Mouse (Mus musculus) cerebellum, adult 2 months (tissue): ENCODE measurements at regions not wholly inside any gene's neighbourhood (a gene's known extent, or its start where the extent isn't known, plus 50 kb on each side); places are given as distances from the start of the nearest gene placed in this dataset.

Experiments used
- DNase-seq, 2 experiments: peaks; one replicate each; pipeline ENCODE4 v3.0.0; 2021
- H3K27ac ChIP-seq: fragments of 200-500 bp; 2 replicates; pipeline ENCODE4 v1.5.1; 2012; ENCODE audit warnings: low read length, control low read depth, inconsistent platforms; ENCODE audit not compliant: insufficient read depth
- H3K27me3 ChIP-seq: fragments of 200-500 bp; 2 replicates; pipeline ENCODE4 v1.6.1; 2012; ENCODE audit warnings: inconsistent platforms, mild to moderate bottlenecking, low read length, moderate library complexity; ENCODE audit not compliant: control insufficient read depth, insufficient read depth
- H3K4me1 ChIP-seq: fragments of 200-500 bp; 2 replicates; pipeline ENCODE4 v1.6.1; 2011; ENCODE audit warnings: low read length; ENCODE audit not compliant: control insufficient read depth, insufficient read depth
- H3K4me3 ChIP-seq: fragments of 200-500 bp; replicated peaks from 2 replicates; pipeline ENCODE3; 2011; ENCODE audit warnings: mild to moderate bottlenecking, low read depth, low read length, control low read depth; ENCODE audit not compliant: insufficient read depth
- CTCF ChIP-seq: fragments of 200-500 bp; IDR thresholded peaks from 2 replicates; pipeline ENCODE4 v1.5.1; 2011; ENCODE audit warnings: low read depth, mild to moderate bottlenecking, control low read depth, low read length, moderate library complexity, borderline replicate concordance; ENCODE audit not compliant: insufficient read depth
- POLR2A ChIP-seq: fragments of 200-500 bp; IDR thresholded peaks from 2 replicates; pipeline ENCODE4 v1.6.1; 2011; ENCODE audit warnings: low read length, control low read depth, borderline replicate concordance; ENCODE audit not compliant: insufficient read depth
- WGBS: fragments of 180-500 bp; shearing (Covaris S2); methylation state at CpG from one replicate; pipeline ENCODE4 v1.1.7; 2018; 5-methylcytosine and 5-hydroxymethylcytosine counted together

GRCm38 (mm10) chr13:31439761-31440627 is 115.9 kb upstream of the Foxq1 start:
- Histone ChIP-seq H3K4me3 (no peak overlapping the region), H3K27ac (no peak overlapping the region), H3K4me1 (peaks cover 6% of the 10 kb centered on the region; the same call in 1 of the 2 replicates), H3K27me3 (no peaks in the 10 kb centered on the region)
- no peak for TF ChIP-seq CTCF
- no peak for TF ChIP-seq POLR2A
- WGBS, result 17% methylated on average over 9 of the region's 9 CpGs
- peak; percentile 61 to 62 for DNase-seq

- no peak for TF ChIP-seq CTCF
- no peak for TF ChIP-seq POLR2A
- DNase-seq, result no peak
- WGBS, result 38% methylated on average over 2 of the region's 2 CpGs
- H3K27me3 ChIP-seq, result no peaks in the 10 kb centered on the region
- H3K4me3 ChIP-seq, result no peak overlapping the region
- H3K27ac ChIP-seq, result no peak overlapping the region
- no peaks in the 10 kb centered on the region for H3K4me1 ChIP-seq
Measured at GRCm38 (mm10) chr13:31458883-31459282, 97.1 kb upstream of the Foxq1 start.

- no peaks in the 10 kb centered on the region for H3K27me3 ChIP-seq
- WGBS, result 29% methylated on average over 8 of the region's 8 CpGs
- no peak overlapping the region for H3K4me3 ChIP-seq
- H3K4me1 ChIP-seq, result no peaks in the 10 kb centered on the region
- DNase-seq, result no peak
- TF ChIP-seq CTCF (no peak), POLR2A (no peak)
- H3K27ac ChIP-seq, result no peak overlapping the region
Measured at GRCm38 (mm10) chr13:31465141-31465540, 90.8 kb upstream of the Foxq1 start.

- no peaks in the 10 kb centered on the region for H3K4me1 ChIP-seq
- H3K27me3 ChIP-seq, result no peaks in the 10 kb centered on the region
- no peak overlapping the region for H3K27ac ChIP-seq
- H3K4me3 ChIP-seq, result no peak overlapping the region
- DNase-seq, result no peak
- WGBS, result 42% methylated on average over 4 of the region's 4 CpGs
- no peak for TF ChIP-seq POLR2A
- no peak for TF ChIP-seq CTCF
Measured at GRCm38 (mm10) chr13:31465711-31466110, 90.2 kb upstream of the Foxq1 start.

- Histone ChIP-seq H3K27me3 (no peaks in the 10 kb centered on the region), H3K4me3 (no peak overlapping the region), H3K27ac (no peak overlapping the region), H3K4me1 (no peaks in the 10 kb centered on the region)
- no peak for DNase-seq
- WGBS, result 96% methylated on average over 3 of the region's 3 CpGs
- TF ChIP-seq CTCF, result no peak
- TF ChIP-seq POLR2A, result no peak
Measured at GRCm38 (mm10) chr13:31468131-31468530, 87.8 kb upstream of the Foxq1 start.

- Histone ChIP-seq H3K27me3 (no peaks in the 10 kb centered on the region), H3K4me1 (no peaks in the 10 kb centered on the region), H3K27ac (no peak overlapping the region), H3K4me3 (no peak overlapping the region)
- DNase-seq, result no peak
- TF ChIP-seq POLR2A, result no peak
- no peak for TF ChIP-seq CTCF
- WGBS, result 87% methylated on average over 3 of the region's 3 CpGs
Measured at GRCm38 (mm10) chr13:31468983-31469382, 87.0 kb upstream of the Foxq1 start.

- H3K4me3 ChIP-seq, result no peak overlapping the region
- no peaks in the 10 kb centered on the region for H3K27me3 ChIP-seq
- H3K27ac ChIP-seq, result no peak overlapping the region
- no peak for TF ChIP-seq CTCF
- no peak for TF ChIP-seq POLR2A
- no peak for DNase-seq
- H3K4me1 ChIP-seq, result no peaks in the 10 kb centered on the region
- 23% methylated on average over 5 of the region's 5 CpGs for WGBS
Measured at GRCm38 (mm10) chr13:31472366-31472765, 83.6 kb upstream of the Foxq1 start.

- H3K4me3 ChIP-seq, result no peak overlapping the region
- H3K27me3 ChIP-seq, result no peaks in the 10 kb centered on the region
- H3K27ac ChIP-seq, result no peak overlapping the region
- H3K4me1 ChIP-seq, result no peaks in the 10 kb centered on the region
- no peak for TF ChIP-seq POLR2A
- TF ChIP-seq CTCF, result no peak
- WGBS, result 58% methylated on average over 4 of the region's 4 CpGs
- DNase-seq, result no peak
Measured at GRCm38 (mm10) chr13:31472804-31473203, 83.1 kb upstream of the Foxq1 start.
